Mouse (Mus musculus) lung, postnatal 10 days (tissue): ENCODE results near the gene Epx.

ENCODE experiments used
- DNase-seq: peaks from one replicate; pipeline ENCODE4 v3.0.0; 2021

Gene Epx

GRCm38 (mm10) chr11:87875436-87875835 lies at the start of gene Epx:
TSS of gene Epx (minus strand) at chr11:87875536.
- no peak for DNase-seq

- peak; percentile 14 for DNase-seq
These were observed 45.6 kb upstream of the Epx start, which contains the start of gene Olfr464 for GRCm38 (mm10) chr11:87920966-87921365. TSS of gene Olfr464 (minus strand) at chr11:87920967.

DNA sequence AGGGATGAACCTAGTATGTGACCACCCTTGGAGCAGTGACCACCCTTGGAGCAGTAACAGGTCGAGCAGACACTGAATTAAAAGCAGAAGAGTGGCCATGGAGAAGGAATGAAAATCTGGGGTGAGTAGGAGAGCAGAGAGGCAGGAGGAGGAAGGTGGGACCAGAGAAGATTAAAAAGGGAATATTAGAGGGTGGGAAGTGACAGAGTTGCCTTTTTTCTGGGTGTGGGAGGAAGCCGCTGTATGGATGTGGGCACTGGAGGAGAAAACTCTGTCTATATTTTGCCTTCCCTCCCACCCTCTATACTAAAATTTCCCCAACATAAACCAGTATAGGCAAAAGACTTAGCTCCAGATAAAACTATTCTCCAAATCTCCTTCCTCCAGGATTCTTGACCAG lies 45.0 kb upstream of the Epx start:
- no peak for DNase-seq

GRCm38 (mm10) chr11:87916005-87916404 lies 40.7 kb upstream of the Epx start:
- no peak for DNase-seq

DNA sequence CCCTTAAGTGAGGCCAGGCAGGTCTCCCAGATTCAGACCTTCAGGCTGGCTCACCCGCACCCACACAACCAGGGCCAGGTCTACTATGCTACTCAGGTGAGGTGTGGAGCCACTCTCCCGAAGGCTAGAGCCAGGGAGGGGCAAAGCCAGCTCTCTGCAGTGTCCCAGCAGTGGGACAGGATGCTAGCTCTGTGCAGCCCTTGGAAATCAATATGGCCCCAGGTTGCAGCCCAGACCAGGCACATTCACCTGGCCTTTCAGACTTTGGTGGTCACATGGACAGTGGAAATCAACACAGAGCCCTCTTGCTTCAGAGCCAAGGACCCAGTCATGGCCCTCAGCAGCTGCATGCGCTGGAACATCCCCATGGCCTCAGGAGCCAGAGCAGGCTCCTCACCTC lies 29.0 kb upstream of the Epx start:
- DNase-seq = no peak

- no peak for DNase-seq
These were observed 22.0 kb upstream of the Epx start, which contains the start of gene Olfr463 for GRCm38 (mm10) chr11:87897287-87897686. TSS of gene Olfr463 (minus strand) at chr11:87897387.

- no peak for DNase-seq
These were observed 16.8 kb upstream of the Epx start, which contains the start of gene Olfr462 for GRCm38 (mm10) chr11:87892168-87892567. TSS of gene Olfr462 (minus strand) at chr11:87892268.

- no peak for DNase-seq
These were observed 9.5 kb upstream of the Epx start for GRCm38 (mm10) chr11:87884856-87885255.

DNA sequence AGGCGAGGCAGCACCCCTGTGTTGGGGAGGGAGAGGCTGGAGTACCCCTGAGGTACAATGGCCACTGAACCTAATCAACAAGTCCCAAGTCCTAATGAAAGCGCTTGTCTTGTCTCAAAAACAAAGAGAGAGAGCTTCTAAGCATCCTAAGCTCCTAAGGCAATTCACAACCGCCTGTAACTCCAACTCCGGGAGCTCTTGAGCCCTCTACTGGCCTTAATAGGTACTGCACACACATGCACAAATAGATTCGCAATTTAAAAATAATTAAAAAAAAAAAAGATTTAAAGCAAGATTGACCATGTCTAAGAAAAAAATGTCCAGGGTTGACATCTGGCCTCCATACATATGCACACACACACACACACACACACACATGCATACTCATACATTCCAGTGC lies 8.2 kb upstream of the Epx start:
- no peak for DNase-seq

DNA sequence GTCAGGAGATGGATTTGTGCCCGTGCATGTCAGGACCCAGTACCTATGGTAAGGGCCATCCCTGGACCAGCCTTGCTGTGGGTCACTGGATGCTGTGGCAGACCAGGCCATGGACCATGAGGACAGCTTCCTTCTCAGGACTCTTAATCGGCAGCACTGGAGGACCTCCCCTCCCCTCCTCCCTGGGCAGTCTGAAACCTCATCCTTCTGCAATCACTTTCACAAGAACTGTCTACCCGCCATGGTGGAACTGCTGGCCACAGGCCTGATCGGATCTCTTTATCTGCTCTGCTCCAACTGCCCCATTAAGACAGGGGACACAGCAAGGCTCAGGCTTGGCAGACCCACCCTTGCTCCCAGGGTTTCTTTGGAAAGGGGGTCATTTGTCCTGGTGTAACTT lies 6.4 kb upstream of the Epx start:
- no peak for DNase-seq

DNA sequence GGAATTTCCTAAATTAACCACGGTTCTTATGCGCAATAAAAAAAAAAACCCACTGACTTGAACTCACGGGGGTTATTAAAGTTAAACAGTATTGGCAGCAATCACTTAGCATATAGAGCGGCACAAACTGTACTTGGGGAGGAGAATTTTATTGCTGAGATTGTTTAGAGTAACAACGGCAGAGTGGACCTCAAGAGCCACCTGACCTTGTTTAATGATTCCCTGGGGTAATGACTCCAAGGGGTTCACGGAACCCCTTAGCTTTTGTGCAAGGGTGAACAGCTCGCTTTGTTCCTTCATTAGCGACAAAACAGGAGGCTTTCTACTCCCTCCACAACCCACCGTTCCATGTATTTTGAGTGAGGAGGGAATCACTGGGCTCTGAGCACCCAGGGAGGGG lies 4.5 kb upstream of the Epx start:
- no peak for DNase-seq

- no peak for DNase-seq
These were observed 3.6 kb downstream of the Epx start for GRCm38 (mm10) chr11:87871766-87872165.

DNA sequence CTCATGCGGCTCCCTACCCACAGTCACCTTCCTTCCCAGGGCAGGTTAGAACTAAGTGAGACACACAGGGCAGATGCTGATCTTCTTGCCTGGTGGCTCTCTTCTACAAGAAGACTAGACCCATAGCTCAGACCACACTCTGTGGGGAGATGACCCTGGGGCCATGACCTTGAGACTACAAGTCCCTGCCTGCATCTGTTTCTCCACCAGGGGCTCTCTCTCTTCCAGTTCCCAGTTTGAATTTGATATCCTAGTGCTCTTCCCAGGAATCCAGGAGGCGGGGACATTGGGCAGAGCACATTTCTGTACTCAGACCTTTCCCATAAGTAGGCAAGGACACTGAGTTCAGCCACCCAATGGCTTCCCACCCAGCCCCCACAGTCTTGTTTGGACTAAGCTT lies 5.2 kb downstream of the Epx start:
- no peak for DNase-seq

- DNase-seq = peak; percentile 24
These were observed 8.4 kb downstream of the Epx start for GRCm38 (mm10) chr11:87866891-87867290.

DNA sequence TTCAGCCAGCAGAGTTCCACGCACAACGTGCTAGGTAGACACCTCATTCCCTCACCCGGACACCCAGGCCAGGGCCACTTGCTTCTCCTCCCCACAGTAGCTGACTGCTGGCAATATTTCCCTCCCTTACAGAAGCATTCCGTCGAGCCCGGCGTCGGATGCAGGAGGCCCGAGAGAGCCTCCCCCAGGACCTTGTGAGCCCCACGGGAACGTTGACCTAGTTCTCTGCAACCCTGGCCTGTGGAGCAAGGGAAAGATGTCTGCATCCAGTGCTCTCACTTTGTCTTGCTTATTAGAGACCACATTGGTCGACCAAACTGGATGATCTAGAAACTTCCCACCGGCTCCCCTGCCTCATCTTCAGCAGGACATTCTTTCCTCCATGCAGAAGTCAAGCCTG lies 12.5 kb downstream of the Epx start:
- no peak for DNase-seq

- no peak for DNase-seq
These were observed 14.9 kb downstream of the Epx start for GRCm38 (mm10) chr11:87860426-87860825.

DNA sequence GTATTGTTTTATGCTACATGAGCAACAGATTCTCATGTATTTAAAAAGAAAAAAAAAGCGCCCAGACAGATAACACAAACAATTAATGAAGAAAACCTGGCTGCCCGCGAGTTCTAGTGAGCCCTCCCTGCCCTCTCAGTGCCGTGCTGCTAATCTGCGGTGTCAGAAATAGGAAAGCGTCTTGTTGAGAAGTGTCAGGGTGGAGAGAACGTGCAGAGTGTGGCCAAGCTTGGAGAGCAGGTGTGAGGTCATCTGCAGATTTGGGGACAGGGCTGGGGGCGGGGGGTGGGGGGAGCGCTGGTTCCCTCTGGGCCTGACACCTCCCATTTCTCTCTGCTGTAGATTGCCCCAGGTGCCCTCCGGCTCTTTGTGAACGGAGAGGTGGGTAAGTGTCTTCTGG lies 16.1 kb downstream of the Epx start:
- DNase-seq = no peak

GRCm38 (mm10) chr11:87854550-87854949 lies 20.8 kb downstream of the Epx start:
- no peak for DNase-seq

GRCm38 (mm10) chr11:87853597-87853954 lies 21.8 kb downstream of the Epx start:
- no peak for DNase-seq

GRCm38 (mm10) chr11:87852690-87853596 lies 22.4 kb downstream of the Epx start, which contains the start of gene Mks1:
TSS of gene Mks1 (plus strand) at chr11:87853215.
- DNase-seq = peak; percentile 95

GRCm38 (mm10) chr11:87847884-87848283 lies 27.5 kb downstream of the Epx start:
- DNase-seq = no peak

DNA sequence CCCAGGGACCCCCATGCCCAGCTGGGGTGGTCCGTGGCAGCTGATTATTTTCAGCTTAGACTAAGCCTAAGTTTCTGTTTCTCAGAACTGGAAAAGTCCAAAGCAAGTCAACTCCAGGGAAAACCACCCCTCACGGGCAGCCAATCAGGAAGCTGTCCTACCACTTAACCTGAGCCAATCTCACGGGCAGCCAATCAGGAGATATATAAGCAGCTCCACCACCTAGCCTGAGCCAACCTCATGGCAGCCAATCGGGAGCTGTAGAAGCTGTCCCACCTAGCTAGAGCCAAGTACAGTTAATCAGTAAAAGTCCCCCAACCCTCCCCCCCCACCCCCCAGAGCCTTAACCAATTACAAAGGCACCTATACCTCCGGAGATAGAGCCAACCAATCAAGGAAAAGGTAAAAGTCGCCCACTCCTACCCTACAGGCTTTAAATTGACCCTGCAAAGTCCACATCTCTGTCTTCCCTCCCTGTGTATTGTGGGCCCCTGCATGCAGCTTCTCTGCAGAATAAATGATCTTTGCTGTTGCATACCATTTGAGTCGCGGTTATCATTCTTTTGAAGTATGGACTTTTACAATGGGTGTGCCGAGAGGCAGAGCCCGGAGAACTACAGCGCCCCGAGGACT lies 28.3 kb downstream of the Epx start:
- no peak for DNase-seq

DNA sequence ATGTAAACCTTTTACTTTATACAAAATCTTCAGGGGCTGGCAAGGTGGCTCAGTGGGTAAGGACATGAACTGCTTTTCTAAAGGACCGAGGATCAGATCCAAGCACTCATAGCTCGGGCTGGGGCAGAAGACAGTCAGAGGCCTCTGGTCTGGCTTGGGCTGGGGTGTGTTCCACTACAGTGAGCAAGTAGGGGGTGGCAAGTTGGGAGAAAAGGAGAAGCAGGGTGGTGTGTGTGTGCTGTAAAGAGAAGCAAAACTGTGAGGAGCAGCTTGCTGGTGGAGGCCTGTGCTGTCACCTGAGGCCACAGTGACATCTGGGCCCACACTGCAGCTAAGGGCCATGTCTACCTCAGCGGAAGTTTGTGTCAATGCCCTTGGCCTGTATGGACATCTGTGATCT lies 33.9 kb downstream of the Epx start:
- DNase-seq = no peak

- peak; percentile 24 for DNase-seq
These were observed 34.7 kb downstream of the Epx start for GRCm38 (mm10) chr11:87840676-87841075.
